Mouse (Mus musculus) midbrain, embryonic 14.5 days (tissue): ENCODE data around the gene Pitpnc1. TPM values are rescaled to one million over a fixed set of nuclear protein-coding genes. Genes with fewer than 3 reads are reported as not detected.

Experiments used
- ATAC-seq: fragments of 200-750 bp; cut with Nextera tagmentation; 2 replicates; pipeline ENCODE4 v1.8.0; 2017; ENCODE audit warnings: moderate number of reproducible peaks, moderate library complexity; ENCODE audit not compliant: low FRiP score, low TSS enrichment
- DNase-seq: peaks from one replicate; pipeline ENCODE4 v3.0.0-alpha.2; 2015
- H3K27ac ChIP-seq: fragments of 300-500 bp; sonication (generic); replicated peaks from 2 replicates; pipeline ENCODE4 v1.5.1; 2014; ENCODE audit warnings: mild to moderate bottlenecking, low read depth, low read length, moderate library complexity
- H3K27me3 ChIP-seq: fragments of 300-500 bp; sonication (generic); 2 replicates; pipeline ENCODE4 v1.6.1; 2014; ENCODE audit warnings: low read length, control low read depth, mixed read lengths; ENCODE audit not compliant: control insufficient read depth, insufficient read depth
- H3K36me3 ChIP-seq: fragments of 300-500 bp; sonication (generic); 2 replicates; pipeline ENCODE4 v1.6.1; 2014; ENCODE audit warnings: low read length, control low read depth; ENCODE audit not compliant: control insufficient read depth, insufficient read depth
- H3K4me1 ChIP-seq: fragments of 300-500 bp; sonication (generic); 2 replicates; pipeline ENCODE4 v1.6.1; 2014; ENCODE audit warnings: mild to moderate bottlenecking, antibody characterized with exemption, low read length, control low read depth; ENCODE audit not compliant: control insufficient read depth, insufficient read depth
- H3K4me2 ChIP-seq: fragments of 300-500 bp; sonication (generic); 2 replicates; pipeline ENCODE4 v1.6.1; 2014; ENCODE audit warnings: mild to moderate bottlenecking, low read length, moderate library complexity
- H3K4me3 ChIP-seq: fragments of 300-500 bp; sonication (generic); replicated peaks from 2 replicates; pipeline ENCODE4 v1.5.1; 2014; ENCODE audit warnings: low read depth, low read length
- H3K9ac ChIP-seq: fragments of 300-500 bp; sonication (generic); replicated peaks from 2 replicates; pipeline ENCODE4 v1.6.1; 2014; ENCODE audit warnings: mild to moderate bottlenecking, low read length, moderate library complexity
- H3K9me3 ChIP-seq: fragments of 300-500 bp; sonication (generic); 2 replicates; pipeline ENCODE4 v1.6.1; 2016; ENCODE audit warnings: low read length, control low read depth, mixed read lengths; ENCODE audit not compliant: control insufficient read depth
- WGBS: fragments of 180-500 bp; shearing (Covaris S2); extraction: QIAGEN DNeasy Blood & Tissue Kit; methylation state at CpG from one replicate; pipeline ENCODE4 v1.1.7; 2014; 5-methylcytosine and 5-hydroxymethylcytosine counted together
- polyA plus RNA-seq: library from polyadenylated mRNA; unstranded; fragments of >200 nt; fragmentation: Nextera tagmentation; extraction: Ambion mirVana; gene quantifications from 2 replicates; pipeline ENCODE4 v1.2.1, GENCODE M21; 2014

Pitpnc1 gene
- polyA plus RNA-seq, 1 experiment from 2014 or later = 42.1 TPM

- Histone ChIP-seq H3K27ac (no peak overlapping the region), H3K4me3 (no peak overlapping the region), H3K27me3 (no peaks in the 10 kb centered on the region), H3K36me3 (no peaks in the 10 kb centered on the region), H3K9ac (no peak overlapping the region), H3K9me3 (0 out of 2 replicates have a peak, but pooled peaks cover 3% of the 10 kb centered on the region), H3K4me2 (no peak overlapping the region), H3K4me1 (no peaks in the 10 kb centered on the region)
- DNase-seq (no peak), ATAC-seq (no peak)
- WGBS = 85% methylated on average over 9 of the region's 9 CpGs
Measured at GRCm38 (mm10) chr11:107263838-107264237, 206.7 kb downstream of the Pitpnc1 start.

- no peak overlapping the region for H3K4me2 ChIP-seq
- H3K27ac ChIP-seq = no peak overlapping the region
- no peak for DNase-seq
- no peak overlapping the region for H3K4me3 ChIP-seq
- no peaks in the 10 kb centered on the region for H3K36me3 ChIP-seq
- no peaks in the 10 kb centered on the region for H3K27me3 ChIP-seq
- no peaks in the 10 kb centered on the region for H3K9me3 ChIP-seq
- ATAC-seq = no peak
- no peaks in the 10 kb centered on the region for H3K4me1 ChIP-seq
- 59% methylated on average over 7 of the region's 7 CpGs for WGBS
- no peak overlapping the region for H3K9ac ChIP-seq
Measured at GRCm38 (mm10) chr11:107259428-107259827, 211.1 kb downstream of the Pitpnc1 start.

- Histone ChIP-seq H3K9me3 (no peaks in the 10 kb centered on the region), H3K27ac (no peak overlapping the region), H3K27me3 (no peaks in the 10 kb centered on the region), H3K4me3 (no peak overlapping the region), H3K4me1 (no peaks in the 10 kb centered on the region), H3K9ac (no peak overlapping the region), H3K4me2 (no peak overlapping the region), H3K36me3 (peaks cover 11% of the 10 kb centered on the region; the same call in 1 of the 2 replicates)
- no peak for DNase-seq
- WGBS = 91% methylated on average over 11 of the region's 11 CpGs
- ATAC-seq = no peak
Measured at GRCm38 (mm10) chr11:107255185-107255584, 215.3 kb downstream of the Pitpnc1 start.

- Histone ChIP-seq H3K4me3 (no peak overlapping the region), H3K9me3 (no peaks in the 10 kb centered on the region), H3K4me2 (no peak overlapping the region), H3K36me3 (peaks cover 11% of the 10 kb centered on the region; the same call in 1 of the 2 replicates), H3K9ac (no peak overlapping the region), H3K27ac (no peak overlapping the region), H3K27me3 (no peaks in the 10 kb centered on the region), H3K4me1 (no peaks in the 10 kb centered on the region)
- ATAC-seq (no peak), DNase-seq (no peak)
- 86% methylated on average over 7 of the region's 7 CpGs for WGBS
Measured at GRCm38 (mm10) chr11:107254181-107254580, 216.3 kb downstream of the Pitpnc1 start.

GRCm38 (mm10) chr11:107252026-107252425 lies 218.5 kb downstream of the Pitpnc1 start:
- no peak overlapping the region for H3K4me3 ChIP-seq
- no peak overlapping the region for H3K27ac ChIP-seq
- no peaks in the 10 kb centered on the region for H3K9me3 ChIP-seq
- H3K27me3 ChIP-seq = no peaks in the 10 kb centered on the region
- no peak overlapping the region for H3K4me2 ChIP-seq
- peaks cover 11% of the 10 kb centered on the region; the same call in 1 of the 2 replicates for H3K36me3 ChIP-seq
- DNase-seq (no peak), ATAC-seq (no peak)
- no peak overlapping the region for H3K9ac ChIP-seq
- WGBS = 94% methylated on average over 10 of the region's 10 CpGs
- H3K4me1 ChIP-seq = no peaks in the 10 kb centered on the region

- no peak overlapping the region for H3K27ac ChIP-seq
- H3K4me1 ChIP-seq = no peaks in the 10 kb centered on the region
- H3K27me3 ChIP-seq = no peaks in the 10 kb centered on the region
- 85% methylated on average over 7 of the region's 7 CpGs for WGBS
- DNase-seq (no peak), ATAC-seq (no peak)
- no peaks in the 10 kb centered on the region for H3K9me3 ChIP-seq
- H3K4me3 ChIP-seq = no peak overlapping the region
- no peak overlapping the region for H3K9ac ChIP-seq
- H3K4me2 ChIP-seq = no peak overlapping the region
- peaks cover 11% of the 10 kb centered on the region; the same call in 1 of the 2 replicates for H3K36me3 ChIP-seq
Measured at GRCm38 (mm10) chr11:107251460-107251859, 219.0 kb downstream of the Pitpnc1 start.

GRCm38 (mm10) chr11:107250882-107251281 lies 219.6 kb downstream of the Pitpnc1 start:
- H3K4me1 ChIP-seq = no peaks in the 10 kb centered on the region
- H3K9me3 ChIP-seq = no peaks in the 10 kb centered on the region
- DNase-seq (no peak), ATAC-seq (no peak)
- no peak overlapping the region for H3K27ac ChIP-seq
- 94% methylated on average over 8 of the region's 8 CpGs for WGBS
- no peak overlapping the region for H3K4me2 ChIP-seq
- H3K9ac ChIP-seq = no peak overlapping the region
- no peaks in the 10 kb centered on the region for H3K27me3 ChIP-seq
- no peak overlapping the region for H3K4me3 ChIP-seq
- peaks cover 11% of the 10 kb centered on the region; the same call in 1 of the 2 replicates for H3K36me3 ChIP-seq

- H3K9ac ChIP-seq = no peak overlapping the region
- peaks cover 11% of the 10 kb centered on the region; the same call in 1 of the 2 replicates for H3K36me3 ChIP-seq
- H3K4me1 ChIP-seq = no peaks in the 10 kb centered on the region
- WGBS = 95% methylated on average over 7 of the region's 7 CpGs
- ATAC-seq (no peak), DNase-seq (peak; percentile 25)
- H3K4me3 ChIP-seq = no peak overlapping the region
- no peak overlapping the region for H3K27ac ChIP-seq
- no peaks in the 10 kb centered on the region for H3K27me3 ChIP-seq
- no peak overlapping the region for H3K4me2 ChIP-seq
- H3K9me3 ChIP-seq = no peaks in the 10 kb centered on the region
Measured at GRCm38 (mm10) chr11:107248753-107249152, 221.7 kb downstream of the Pitpnc1 start.

GRCm38 (mm10) chr11:107245657-107246056 lies 224.8 kb downstream of the Pitpnc1 start:
- H3K36me3 ChIP-seq = no peaks in the 10 kb centered on the region
- no peaks in the 10 kb centered on the region for H3K27me3 ChIP-seq
- no peak for DNase-seq
- H3K9ac ChIP-seq = no peak overlapping the region
- H3K4me3 ChIP-seq = no peak overlapping the region
- H3K4me2 ChIP-seq = no peak overlapping the region
- no peaks in the 10 kb centered on the region for H3K4me1 ChIP-seq
- H3K9me3 ChIP-seq = no peaks in the 10 kb centered on the region
- H3K27ac ChIP-seq = no peak overlapping the region
- WGBS = 92% methylated on average over 7 of the region's 7 CpGs
- ATAC-seq = no peak
